Mouse (Mus musculus) olfactory bulb, adult 2 months (tissue): Measurements from ENCODE around the gene Prim1. TPM values are rescaled to one million over a fixed set of nuclear protein-coding genes. Genes with fewer than 3 reads are reported as not detected.

ENCODE experiments used
- H3K27ac ChIP-seq: fragments of 200-500 bp; 2 replicates; pipeline ENCODE4 v1.5.1; 2012; ENCODE audit warnings: low read depth, low read length; ENCODE audit not compliant: insufficient read depth
- H3K4me1 ChIP-seq: fragments of 200-500 bp; 2 replicates; pipeline ENCODE4 v1.6.1; 2012; ENCODE audit warnings: low read length; ENCODE audit not compliant: control insufficient read depth, insufficient read depth
- H3K4me3 ChIP-seq: fragments of 200-500 bp; 2 replicates; pipeline ENCODE4 v1.5.1; 2012; ENCODE audit warnings: mild to moderate bottlenecking, low read depth, low read length, moderate library complexity; ENCODE audit not compliant: insufficient read depth
- CTCF ChIP-seq: fragments of 200-500 bp; IDR thresholded peaks from 2 replicates; pipeline ENCODE4 v1.5.1; 2012; ENCODE audit warnings: low read depth, mild to moderate bottlenecking, low read length, moderate library complexity; ENCODE audit not compliant: insufficient read depth
- POLR2A ChIP-seq: fragments of 200-500 bp; IDR thresholded peaks from 2 replicates; pipeline ENCODE4 v1.6.1; 2012; ENCODE audit warnings: mild to moderate bottlenecking, low read depth, low read length, moderate library complexity; ENCODE audit not compliant: insufficient read depth
- WGBS: fragments of 180-500 bp; shearing (Covaris S2); methylation state at CpG from one replicate; pipeline ENCODE4 v1.1.7; 2018; 5-methylcytosine and 5-hydroxymethylcytosine counted together
- polyA plus RNA-seq: library from polyadenylated mRNA; stranded (reverse); fragments of >200 nt; gene quantifications from 2 replicates; pipeline ENCODE4 v1.2.4, GENCODE M21; 2012; ENCODE audit warnings: low replicate concordance; ENCODE audit not compliant: missing spikeins, insufficient read depth, insufficient read length

The Prim1 gene
- polyA plus RNA-seq, 1 experiment: not detected

GRCm38 (mm10) chr10:127996690-127997089 is 18.3 kb upstream of the Prim1 start:
- H3K27ac ChIP-seq: no peak overlapping the region
- no peak for TF ChIP-seq POLR2A
- no peak for TF ChIP-seq CTCF
- WGBS: 94% methylated on average over 3 of the region's 3 CpGs
- H3K4me1 ChIP-seq: no peaks in the 10 kb centered on the region
- no peak overlapping the region for H3K4me3 ChIP-seq

GRCm38 (mm10) chr10:127998260-127998659 is 16.7 kb upstream of the Prim1 start:
- H3K4me1 ChIP-seq: no peaks in the 10 kb centered on the region
- H3K27ac ChIP-seq: no peak overlapping the region
- WGBS: 100% methylated on average over 1 of the region's 1 CpGs
- TF ChIP-seq CTCF (no peak), POLR2A (no peak)
- no peak overlapping the region for H3K4me3 ChIP-seq

- Histone ChIP-seq H3K4me3 (no peak overlapping the region), H3K27ac (no peak overlapping the region), H3K4me1 (no peaks in the 10 kb centered on the region)
- WGBS: 84% methylated on average over 3 of the region's 3 CpGs
- TF ChIP-seq CTCF (no peak), POLR2A (no peak)
These were observed 11.6 kb upstream of the Prim1 start for GRCm38 (mm10) chr10:128003281-128003801.

GRCm38 (mm10) chr10:128004918-128005317 is 10.1 kb upstream of the Prim1 start:
- H3K4me3 ChIP-seq: no peak overlapping the region
- no peaks in the 10 kb centered on the region for H3K4me1 ChIP-seq
- TF ChIP-seq POLR2A (no peak), CTCF (no peak)
- H3K27ac ChIP-seq: no peak overlapping the region
- WGBS: 86% methylated on average over 10 of the region's 10 CpGs

DNA sequence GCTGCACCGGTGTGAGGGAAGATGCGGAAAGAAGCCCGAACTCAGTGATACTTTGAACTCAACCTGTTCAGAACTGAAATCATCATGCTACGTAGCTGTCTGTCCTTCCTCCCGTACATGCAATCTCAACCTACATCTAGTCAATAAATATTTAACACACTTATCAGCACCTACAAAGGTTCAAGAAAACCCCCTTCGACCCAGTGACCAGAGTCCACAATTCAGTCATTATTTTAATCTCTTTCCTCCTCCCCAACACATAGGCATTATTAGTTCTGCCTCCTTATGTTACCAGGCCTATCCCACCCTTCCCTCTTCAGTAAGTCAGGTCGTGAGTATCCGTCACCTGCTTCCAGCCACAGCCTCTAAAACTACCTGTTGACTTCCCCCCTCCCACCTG is 9.5 kb upstream of the Prim1 start:
- TF ChIP-seq CTCF (no peak), POLR2A (no peak)

GRCm38 (mm10) chr10:128007446-128007845 is 7.5 kb upstream of the Prim1 start, which contains the start of gene Hsd17b6:
Hsd17b6 (minus strand) TSS chr10:128007611.
- TF ChIP-seq CTCF (no peak), POLR2A (no peak)
- no peak within 1 kb of the TSS for H3K27ac ChIP-seq
- no peaks in the 10 kb centered on the region for H3K4me1 ChIP-seq
- no peak within 1 kb of the TSS for H3K4me3 ChIP-seq
- WGBS: 86% methylated on average over 1 of the region's 1 CpGs

More for the DNA sequence above, 9.5 kb upstream of the Prim1 start:
- Histone ChIP-seq H3K4me1 (no peaks in the 10 kb centered on the region), H3K27ac (no peak overlapping the region), H3K4me3 (no peak overlapping the region)
- 88% methylated on average over 8 of the region's 8 CpGs for WGBS

DNA sequence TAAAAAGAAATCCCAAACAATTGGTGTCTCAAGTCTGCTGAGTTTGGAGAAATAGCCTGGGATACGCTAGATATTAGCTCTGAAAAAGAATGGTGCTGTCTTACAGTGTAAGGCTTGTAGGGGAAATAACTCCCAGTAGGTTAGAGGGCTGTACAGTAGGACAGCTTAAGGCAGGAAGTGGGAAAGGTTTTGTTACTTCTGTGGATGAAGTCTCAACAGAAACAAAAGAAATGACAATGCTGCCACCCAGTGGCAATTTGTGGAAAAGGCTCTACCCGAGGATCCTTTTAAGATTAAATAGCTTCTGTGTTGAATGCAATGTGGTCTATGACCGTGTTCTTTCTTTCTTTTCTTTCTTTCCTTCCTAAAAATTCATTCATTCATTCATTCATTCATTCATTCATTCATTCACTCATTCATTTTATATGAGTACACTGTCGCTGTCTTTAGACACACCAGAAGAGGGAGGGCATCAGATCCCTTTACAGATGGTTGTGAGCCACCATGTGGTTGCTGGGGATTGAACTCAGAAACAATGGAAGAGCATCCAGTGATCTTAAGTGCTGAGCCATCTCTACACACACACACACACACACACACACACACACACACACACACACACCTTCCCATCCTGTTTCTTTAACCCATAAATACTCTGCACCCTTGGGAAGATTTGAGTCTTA is 6.6 kb upstream of the Prim1 start:
- H3K27ac ChIP-seq: no peak overlapping the region
- no peaks in the 10 kb centered on the region for H3K4me1 ChIP-seq
- 6% methylated on average over 4 of the region's 4 CpGs for WGBS
- TF ChIP-seq CTCF: no peak
- no peak for TF ChIP-seq POLR2A
- no peak overlapping the region for H3K4me3 ChIP-seq

- Histone ChIP-seq H3K27ac (no peak overlapping the region), H3K4me1 (no peaks in the 10 kb centered on the region), H3K4me3 (no peak overlapping the region)
- TF ChIP-seq CTCF (no peak), POLR2A (no peak)
- 76% methylated on average over 5 of the region's 5 CpGs for WGBS
These were observed 5.2 kb upstream of the Prim1 start for GRCm38 (mm10) chr10:128009735-128010134.

DNA sequence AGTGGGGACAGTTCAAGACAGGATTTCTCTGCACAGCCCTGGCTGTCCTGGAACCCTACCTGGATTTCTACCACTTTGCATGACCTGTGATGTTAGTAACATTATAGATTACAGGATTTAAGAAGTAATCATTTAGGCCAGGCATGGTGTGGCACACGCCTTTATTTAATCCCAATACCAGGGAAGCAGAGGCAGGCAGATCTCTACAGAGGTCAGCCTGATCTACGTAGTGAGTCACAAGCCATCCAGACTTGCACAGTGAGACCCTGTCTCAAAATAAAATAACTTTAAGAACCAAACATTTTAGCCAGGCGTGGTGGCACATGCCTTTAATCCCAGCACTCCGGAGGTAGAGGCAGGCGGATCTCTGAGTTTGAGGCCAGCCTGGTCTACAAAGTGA is 7.2 kb downstream of the Prim1 start:
- no peak for TF ChIP-seq POLR2A
- no peak for TF ChIP-seq CTCF
- WGBS: 97% methylated on average over 5 of the region's 5 CpGs

GRCm38 (mm10) chr10:128023496-128023895 is 8.5 kb downstream of the Prim1 start:
- Histone ChIP-seq H3K4me3 (no peak overlapping the region), H3K27ac (no peak overlapping the region), H3K4me1 (no peaks in the 10 kb centered on the region)
- WGBS: 95% methylated on average over 10 of the region's 10 CpGs
- TF ChIP-seq CTCF (no peak), POLR2A (no peak)

More for the DNA sequence above, 7.2 kb downstream of the Prim1 start:
- Histone ChIP-seq H3K27ac (no peak overlapping the region), H3K4me1 (no peaks in the 10 kb centered on the region), H3K4me3 (no peak overlapping the region)
